In genomic region chr8:99339310-99339709, GRCm38 (mm10) we compare ENCODE assay signal across 24 mouse cellular contexts.
"Had no signal": no experiment of that assay in that cellular context is flagged by ENCODE, and none has a peak within 500 bp of the region (broad histone marks: within the 10 kb centered on the region; RNA-seq: fewer than 3 reads in every experiment).

No protein-coding gene starts in this region.

- ATAC-seq: hindbrain, embryonic 16.5 days; inflammation-experienced regulatory T-cells, adult 6 months; intestine, embryonic 15.5 days; intestine, postnatal 0 days had no signal

- H3K4me2 ChIP-seq: heart, embryonic 12.5 days; hindbrain, embryonic 12.5 days; hindbrain, embryonic 14.5 days; intestine, embryonic 15.5 days; limb, embryonic 12.5 days had no signal

- H3K4me3 ChIP-seq: gastrocnemius, adult 2 months; heart, embryonic 10.5 days; heart, embryonic 12.5 days; hindbrain, embryonic 10.5 days; hindbrain, embryonic 12.5 days; intestine, embryonic 15.5 days; layer of hippocampus, adult 2 months; left cerebral cortex, adult 2 months; limb, embryonic 10.5 days; limb, embryonic 12.5 days had no signal

- H3K9ac ChIP-seq: heart, embryonic 12.5 days; hindbrain, embryonic 12.5 days; hindbrain, embryonic 14.5 days; intestine, embryonic 15.5 days; limb, embryonic 12.5 days had no signal

- H3K4me1 ChIP-seq: hindbrain, embryonic 10.5 days; hindbrain, embryonic 12.5 days; intestine, embryonic 15.5 days; limb, embryonic 10.5 days; limb, embryonic 12.5 days had no signal

- DNase-seq: gastrocnemius, adult 2 months; gastrocnemius, postnatal 10 days; gastrocnemius, postnatal 25 days; heart, adult 18-20 months; heart, postnatal 10 days; heart, postnatal 4 days; kidney, adult 18-20 months; kidney, adult 8-10 months; kidney, postnatal 10 days; kidney, postnatal 25 days; kidney, postnatal 4 days had no signal

- H3K27me3 ChIP-seq: heart, embryonic 12.5 days; hindbrain, embryonic 12.5 days; intestine, embryonic 15.5 days; limb, embryonic 12.5 days had no signal

- H3K9me3 ChIP-seq: heart, embryonic 10.5 days; heart, embryonic 12.5 days; hindbrain, embryonic 10.5 days; hindbrain, embryonic 12.5 days; intestine, embryonic 15.5 days; limb, embryonic 10.5 days; limb, embryonic 12.5 days had no signal

- H3K36me3 ChIP-seq: heart, embryonic 10.5 days; heart, embryonic 12.5 days; hindbrain, embryonic 10.5 days; hindbrain, embryonic 12.5 days; intestine, embryonic 15.5 days; limb, embryonic 10.5 days; limb, embryonic 12.5 days had no signal

- H3K27ac ChIP-seq: gastrocnemius, adult 2 months; heart, embryonic 10.5 days; hindbrain, embryonic 10.5 days; hindbrain, embryonic 12.5 days; hindbrain, embryonic 14.5 days; intestine, embryonic 15.5 days; layer of hippocampus, adult 2 months; left cerebral cortex, adult 2 months; limb, embryonic 10.5 days; limb, embryonic 12.5 days had no signal
